Mouse (Mus musculus) frontal cortex, adult 2 months (tissue): ENCODE data around the gene Hoxb6. TPM values are rescaled to one million over a fixed set of nuclear protein-coding genes. Genes with fewer than 3 reads are reported as not detected.
A peak's percentile ranks its signal among the peaks of the same experiment; 100 is the strongest.

Experiments used
- DNase-seq, 2 experiments: peaks; one replicate each; pipeline ENCODE4 v3.0.0; 2022; ENCODE audit warnings: low spot score in 1 of 2; ENCODE audit errors: extremely low spot score in 1 of 2
- polyA plus RNA-seq: library from polyadenylated mRNA; depleted of rRNA; stranded (reverse); fragments of >200 nt; gene quantifications from 2 replicates; pipeline ENCODE4 v1.2.3, GENCODE M21; 2012

The Hoxb6 gene
- polyA plus RNA-seq, 1 experiment = not detected

DNA sequence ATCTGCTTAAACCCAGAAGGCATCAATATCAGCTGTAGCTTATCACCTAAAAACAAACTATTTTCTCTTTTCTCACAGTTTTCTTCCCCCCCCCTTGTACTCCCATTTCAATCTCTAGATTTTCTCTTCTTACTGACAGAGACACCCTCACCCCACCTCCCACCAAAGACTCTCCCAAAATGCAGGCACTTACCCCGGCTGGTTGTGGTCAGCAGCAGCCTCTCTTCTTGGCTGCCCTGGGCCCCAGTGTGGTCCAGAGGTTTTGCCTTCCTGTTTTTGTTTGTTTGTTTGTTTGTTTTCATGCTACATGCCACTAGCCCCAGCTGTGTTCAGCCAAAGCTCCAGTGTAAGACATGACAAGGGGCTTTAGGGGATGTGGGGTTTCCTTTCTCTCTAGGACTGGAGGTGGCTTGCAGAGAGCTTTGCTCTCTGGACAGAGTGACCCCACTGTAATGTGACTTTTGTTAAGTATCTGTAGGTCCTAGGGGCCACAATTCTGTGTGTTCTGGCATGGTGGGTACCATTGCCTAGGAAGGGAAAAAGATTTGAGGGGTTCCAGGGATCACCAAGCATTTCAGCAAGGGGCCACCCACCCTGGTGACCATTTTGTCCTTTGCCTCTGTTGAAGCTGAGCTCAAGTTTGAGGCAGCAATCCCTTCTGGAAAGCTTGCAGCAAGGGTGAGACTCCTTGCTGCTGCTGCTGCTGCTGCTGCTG, 24.1 kb upstream of the Hoxb6 start:
- no peak for DNase-seq

GRCm38 (mm10) chr11:96269869-96270268, 22.4 kb upstream of the Hoxb6 start:
- DNase-seq = no peak

GRCm38 (mm10) chr11:96270996-96271540, 21.2 kb upstream of the Hoxb6 start, which contains the start of gene Hoxb9:
Hoxb9 (plus strand) TSS chr11:96271457.
- DNase-seq = no peak

- DNase-seq = no peak
These were observed 20.7 kb upstream of the Hoxb6 start for GRCm38 (mm10) chr11:96271541-96272011.

DNA sequence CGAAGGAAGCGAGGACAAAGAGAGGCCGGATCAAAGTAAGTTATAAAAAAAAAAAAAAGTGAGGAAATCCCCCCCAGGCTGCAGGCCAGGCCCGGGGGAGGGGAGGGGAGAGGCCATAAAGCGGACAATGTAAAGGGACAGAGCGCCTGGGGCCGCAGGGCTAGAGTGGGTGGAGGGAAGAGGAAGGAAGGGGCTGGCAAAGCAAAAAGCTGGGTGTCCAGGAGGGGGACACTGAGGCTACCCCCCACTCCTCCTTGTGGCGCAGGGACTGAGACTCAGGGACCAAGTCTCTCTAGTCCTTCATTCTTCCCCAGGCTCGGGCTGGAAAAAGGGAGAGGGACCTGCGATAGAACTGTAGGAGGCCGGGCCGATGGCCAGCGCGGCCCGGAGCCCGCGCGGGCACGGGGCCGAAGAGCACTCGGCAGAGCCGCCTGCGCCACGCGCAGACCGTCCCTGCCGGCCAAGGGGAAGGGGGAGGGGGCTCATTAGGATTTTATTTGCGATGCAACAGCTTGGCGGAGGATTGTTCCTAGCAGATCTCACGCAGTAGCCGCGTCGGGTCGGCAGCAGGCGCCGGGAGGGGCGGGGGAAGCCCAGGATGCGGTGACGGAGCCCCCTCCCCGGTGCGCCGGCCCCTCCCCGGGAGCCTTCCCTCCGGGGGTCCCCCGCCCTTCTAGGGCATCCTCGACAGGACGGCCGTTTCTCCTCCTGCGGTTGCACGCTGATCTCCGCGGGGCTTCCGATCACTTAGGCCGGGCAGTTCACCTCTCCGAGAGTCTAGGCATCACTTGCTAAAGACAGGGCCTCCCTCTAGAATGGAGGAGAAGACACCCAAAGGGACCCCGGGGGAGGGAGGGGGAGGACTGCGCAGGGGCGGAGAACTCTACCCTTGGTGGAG, 20.0 kb upstream of the Hoxb6 start:
- no peak for DNase-seq

DNA sequence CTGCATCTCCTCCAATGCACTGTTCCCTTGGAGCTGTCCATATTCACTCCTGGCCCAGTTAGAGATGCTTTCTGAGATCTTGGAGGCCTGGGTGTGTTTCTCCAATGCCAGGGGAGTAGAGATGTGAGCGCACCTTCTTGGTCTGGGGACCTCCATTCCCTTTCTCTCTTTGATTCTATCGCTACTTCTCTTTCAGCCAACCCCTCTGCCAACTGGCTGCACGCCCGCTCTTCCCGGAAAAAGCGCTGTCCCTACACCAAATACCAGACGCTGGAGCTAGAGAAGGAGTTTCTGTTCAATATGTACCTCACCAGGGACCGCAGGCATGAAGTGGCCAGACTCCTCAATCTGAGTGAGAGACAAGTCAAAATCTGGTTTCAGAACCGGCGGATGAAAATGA, 17.8 kb upstream of the Hoxb6 start:
- no peak for DNase-seq

DNA sequence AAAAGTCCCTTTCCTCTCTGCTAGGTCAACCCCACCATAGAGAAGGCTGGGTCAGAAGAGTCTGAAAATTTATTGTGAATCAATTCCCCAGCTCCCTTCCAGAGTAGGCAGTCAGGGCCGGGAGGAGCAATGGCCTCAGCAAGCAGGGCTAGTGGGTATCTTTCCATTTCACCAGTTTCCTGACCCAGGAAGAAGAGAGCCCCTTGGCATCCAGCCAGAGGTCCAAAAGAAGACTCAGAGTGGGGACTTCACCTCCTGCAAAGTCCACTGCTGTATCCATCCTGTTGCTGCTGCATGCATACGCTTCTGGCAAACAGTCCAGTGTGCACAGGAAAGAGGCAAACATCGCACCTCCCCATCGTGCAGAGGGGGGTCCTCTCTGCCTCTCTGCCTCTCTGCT, 16.4 kb upstream of the Hoxb6 start:
- DNase-seq = no peak

GRCm38 (mm10) chr11:96277151-96278044, 14.9 kb upstream of the Hoxb6 start:
- DNase-seq = no peak

- DNase-seq = no peak
These were observed 14.0 kb upstream of the Hoxb6 start for GRCm38 (mm10) chr11:96278324-96278723.

GRCm38 (mm10) chr11:96278773-96279172, 13.5 kb upstream of the Hoxb6 start:
- DNase-seq = peak; percentile 59 to 94

- no peak for DNase-seq
These were observed 12.6 kb upstream of the Hoxb6 start for GRCm38 (mm10) chr11:96279421-96280233.

- no peak for DNase-seq
These were observed 11.6 kb upstream of the Hoxb6 start for GRCm38 (mm10) chr11:96280399-96281378.

DNA sequence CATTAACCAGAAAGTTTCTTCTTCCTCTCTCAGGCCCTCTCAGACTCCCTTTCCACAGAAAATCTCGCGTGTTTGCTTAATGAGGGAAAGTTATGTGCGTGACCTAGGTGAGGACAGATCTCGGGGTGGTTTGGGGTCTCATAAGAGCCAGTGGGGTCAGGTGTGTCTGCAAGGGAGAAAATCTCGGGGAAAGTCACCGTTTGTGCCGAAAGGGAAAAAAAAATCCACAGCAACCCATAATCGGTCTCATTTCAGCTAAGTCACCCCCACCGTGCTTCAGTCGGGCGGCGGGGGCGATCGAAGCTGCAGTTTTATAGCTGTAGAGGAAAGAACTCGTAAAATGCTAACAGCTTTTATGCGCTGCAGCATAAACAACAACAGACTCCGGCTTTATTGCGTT, 10.9 kb upstream of the Hoxb6 start:
- DNase-seq = no peak

GRCm38 (mm10) chr11:96281855-96282570, 10.3 kb upstream of the Hoxb6 start, which contains the start of gene Hoxb8:
Hoxb8 (plus strand) TSS chr11:96281905.
- DNase-seq = no peak

DNA sequence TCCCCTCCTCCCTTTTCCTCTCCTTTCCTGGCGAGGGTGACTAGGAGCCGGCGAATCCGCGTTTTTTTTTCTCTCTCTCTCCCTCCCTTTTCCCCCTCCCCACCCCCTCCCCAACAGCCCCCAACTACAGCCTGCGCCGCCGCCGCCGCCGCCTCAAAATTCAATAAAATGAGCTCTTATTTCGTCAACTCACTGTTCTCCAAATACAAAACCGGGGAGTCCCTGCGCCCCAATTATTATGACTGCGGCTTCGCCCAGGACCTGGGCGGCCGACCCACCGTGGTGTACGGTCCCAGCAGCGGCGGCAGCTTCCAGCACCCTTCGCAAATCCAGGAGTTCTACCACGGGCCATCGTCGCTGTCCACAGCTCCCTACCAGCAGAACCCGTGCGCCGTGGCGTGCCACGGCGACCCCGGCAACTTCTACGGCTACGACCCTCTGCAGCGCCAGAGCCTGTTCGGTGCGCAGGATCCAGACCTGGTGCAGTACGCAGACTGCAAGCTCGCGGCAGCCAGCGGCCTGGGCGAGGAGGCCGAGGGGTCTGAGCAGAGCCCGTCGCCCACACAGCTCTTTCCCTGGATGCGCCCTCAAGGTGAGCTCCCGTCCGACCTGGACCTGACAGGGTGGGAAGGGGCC, 9.4 kb upstream of the Hoxb6 start:
- DNase-seq = no peak

DNA sequence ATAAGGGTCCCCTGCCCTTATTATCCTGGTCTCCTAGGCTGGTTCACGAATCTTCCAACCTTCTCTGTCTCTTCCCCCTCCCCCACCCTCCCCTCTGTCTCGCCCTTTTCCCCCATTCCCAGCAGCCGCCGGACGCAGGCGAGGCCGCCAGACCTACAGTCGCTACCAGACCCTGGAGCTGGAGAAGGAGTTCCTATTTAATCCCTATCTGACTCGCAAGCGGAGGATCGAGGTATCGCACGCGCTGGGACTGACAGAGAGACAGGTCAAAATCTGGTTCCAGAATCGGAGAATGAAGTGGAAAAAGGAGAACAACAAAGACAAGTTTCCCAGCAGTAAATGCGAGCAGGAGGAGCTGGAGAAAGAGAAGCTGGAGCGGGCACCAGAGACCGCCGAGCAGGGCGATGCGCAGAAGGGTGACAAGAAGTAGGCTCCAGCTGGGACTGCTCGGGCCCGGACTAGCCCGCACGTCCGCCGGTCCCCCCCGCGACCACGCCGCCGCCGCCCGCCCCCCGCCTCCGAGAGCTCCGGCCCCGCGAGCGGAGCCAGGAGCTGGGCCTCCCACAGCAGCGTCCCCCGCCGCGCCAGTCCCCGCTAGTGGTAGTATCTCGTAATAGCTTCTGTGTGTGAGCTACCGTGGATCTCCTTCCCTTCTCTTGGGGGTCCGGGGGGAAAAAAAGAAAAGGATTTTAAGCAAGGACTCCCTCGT, 8.1 kb upstream of the Hoxb6 start:
- no peak for DNase-seq
